Mouse (Mus musculus): ENCODE data around the gene Thop1. TPM values are rescaled to one million over a fixed set of nuclear protein-coding genes. Genes with fewer than 3 reads are reported as not detected.

Gene Thop1
- polyA plus RNA-seq, 1 experiment from 2014 or later: 51.7 TPM

- no peak overlapping the region for H3K4me2 ChIP-seq
- no peaks in the 10 kb centered on the region for H3K27me3 ChIP-seq
- peaks cover 56% of the 10 kb centered on the region for H3K36me3 ChIP-seq
- WGBS: 80% methylated on average over 11 of the region's 11 CpGs
- no peak overlapping the region for H3K9ac ChIP-seq
- H3K4me1 ChIP-seq: peaks cover 13% of the 10 kb centered on the region
- H3K4me3 ChIP-seq: no peak overlapping the region
- no peak for ATAC-seq (ENCODE audit: borderline replicate concordance, extremely low read depth, low FRiP score, low TSS enrichment)
- no peak overlapping the region for H3K27ac ChIP-seq
- no peaks in the 10 kb centered on the region for H3K9me3 ChIP-seq
These were observed 53.7 kb downstream of the Thop1 start for GRCm38 (mm10) chr10:81123500-81123899.

Small RNA genes within 50 kb of the gene (microRNA-seq; reads per million reads assigned to microRNA genes)
- gene Mir5615-1 (not detected), gene Mir5615-2 (not detected)

Other genes starting within 250 kb of the Thop1 start
- 1,965 and 1,985 TPM in 2 replicates for gene Oaz1, start 243.4 kb upstream of the Thop1 start, polyA plus RNA-seq (2015; fragmentation: Nextera tagmentation; extraction: Ambion mirVana)
- gene Lingo3, start 226.0 kb upstream of the Thop1 start, polyA plus RNA-seq (2015; fragmentation: Nextera tagmentation; extraction: Ambion mirVana): 0.05 and 0.31 TPM in 2 replicates
- gene Lsm7, start 214.8 kb upstream of the Thop1 start, polyA plus RNA-seq (2015; fragmentation: Nextera tagmentation; extraction: Ambion mirVana): 254 and 281 TPM in 2 replicates
- 39.1 and 40.8 TPM in 2 replicates for gene Sppl2b, start 214.8 kb upstream of the Thop1 start, polyA plus RNA-seq (2015; fragmentation: Nextera tagmentation; extraction: Ambion mirVana)
- gene Tmprss9, start 198.2 kb upstream of the Thop1 start, polyA plus RNA-seq (2015; fragmentation: Nextera tagmentation; extraction: Ambion mirVana): not detected in 2 replicates
- gene Timm13, start 169.1 kb upstream of the Thop1 start, polyA plus RNA-seq (2015; fragmentation: Nextera tagmentation; extraction: Ambion mirVana): 305 and 307 TPM in 2 replicates
- 55.8 and 60.4 TPM in 2 replicates for gene Lmnb2, start 151.8 kb upstream of the Thop1 start, polyA plus RNA-seq (2015; fragmentation: Nextera tagmentation; extraction: Ambion mirVana)
- gene Gadd45b, start 140.0 kb upstream of the Thop1 start, polyA plus RNA-seq (2015; fragmentation: Nextera tagmentation; extraction: Ambion mirVana): 42.7 and 42.9 TPM in 2 replicates
- 5.3 and 6.6 TPM in 2 replicates for gene Gng7, start 55.1 kb upstream of the Thop1 start, polyA plus RNA-seq (2015; fragmentation: Nextera tagmentation; extraction: Ambion mirVana)
- gene Diras1, start 44.4 kb upstream of the Thop1 start, polyA plus RNA-seq (2015; fragmentation: Nextera tagmentation; extraction: Ambion mirVana): 0.11 and 0.30 TPM in 2 replicates
- 17.2 and 20.5 TPM in 2 replicates for gene Slc39a3, start 32.6 kb upstream of the Thop1 start, polyA plus RNA-seq (2015; fragmentation: Nextera tagmentation; extraction: Ambion mirVana)
- 192 TPM in 2 replicates for gene Sgta, start 9.9 kb upstream of the Thop1 start, polyA plus RNA-seq (2015; fragmentation: Nextera tagmentation; extraction: Ambion mirVana)
- gene Creb3l3, start 28.8 kb downstream of the Thop1 start, polyA plus RNA-seq (2015; fragmentation: Nextera tagmentation; extraction: Ambion mirVana): 0.31 and 0.35 TPM in 2 replicates
- 178 and 180 TPM in 2 replicates for gene Map2k2, start 35.9 kb downstream of the Thop1 start, polyA plus RNA-seq (2015; fragmentation: Nextera tagmentation; extraction: Ambion mirVana)
- 34.1 and 36.9 TPM in 2 replicates for gene Zbtb7a, start 65.2 kb downstream of the Thop1 start, polyA plus RNA-seq (2015; fragmentation: Nextera tagmentation; extraction: Ambion mirVana)
- 41.0 and 47.5 TPM in 2 replicates for gene Pias4, start 97.9 kb downstream of the Thop1 start, polyA plus RNA-seq (2015; fragmentation: Nextera tagmentation; extraction: Ambion mirVana)
- gene Eef2, start 106.6 kb downstream of the Thop1 start, polyA plus RNA-seq (2015; fragmentation: Nextera tagmentation; extraction: Ambion mirVana): 567 and 596 TPM in 2 replicates
- 52.6 and 56.1 TPM in 2 replicates for gene Dapk3, start 113.0 kb downstream of the Thop1 start, polyA plus RNA-seq (2015; fragmentation: Nextera tagmentation; extraction: Ambion mirVana)
- 0.16 TPM in 2 replicates for gene 4930442H23Rik, start 113.8 kb downstream of the Thop1 start, polyA plus RNA-seq (2015; fragmentation: Nextera tagmentation; extraction: Ambion mirVana)
- gene Nmrk2, start 132.0 kb downstream of the Thop1 start, polyA plus RNA-seq (2015; fragmentation: Nextera tagmentation; extraction: Ambion mirVana): 0.11 and 0.30 TPM in 2 replicates
- gene Atcay, start 160.8 kb downstream of the Thop1 start, polyA plus RNA-seq (2015; fragmentation: Nextera tagmentation; extraction: Ambion mirVana): 0.14 and 0.29 TPM in 2 replicates
- 5.3 and 5.4 TPM in 2 replicates for gene Zfr2, start 163.1 kb downstream of the Thop1 start, polyA plus RNA-seq (2015; fragmentation: Nextera tagmentation; extraction: Ambion mirVana)
- gene Matk, start 182.9 kb downstream of the Thop1 start, polyA plus RNA-seq (2015; fragmentation: Nextera tagmentation; extraction: Ambion mirVana): 2.7 and 3.9 TPM in 2 replicates
- gene Mrpl54, start 196.9 kb downstream of the Thop1 start, polyA plus RNA-seq (2015; fragmentation: Nextera tagmentation; extraction: Ambion mirVana): 208 and 225 TPM in 2 replicates
- gene Apba3, start 196.9 kb downstream of the Thop1 start, polyA plus RNA-seq (2015; fragmentation: Nextera tagmentation; extraction: Ambion mirVana): 60.7 and 66.5 TPM in 2 replicates
- 26.4 and 28.8 TPM in 2 replicates for gene Tjp3, start 221.5 kb downstream of the Thop1 start, polyA plus RNA-seq (2015; fragmentation: Nextera tagmentation; extraction: Ambion mirVana)
- 45.4 and 47.0 TPM in 2 replicates for gene Pip5k1c, start 222.9 kb downstream of the Thop1 start, polyA plus RNA-seq (2015; fragmentation: Nextera tagmentation; extraction: Ambion mirVana)

All from lung, embryonic 15.5 days (tissue).